Mouse (Mus musculus): ENCODE measurements at regions not wholly inside any gene's neighbourhood (a gene's known extent, or its start where the extent isn't known, plus 50 kb on each side); places are given as distances from the start of the nearest gene placed in this dataset.

DNA sequence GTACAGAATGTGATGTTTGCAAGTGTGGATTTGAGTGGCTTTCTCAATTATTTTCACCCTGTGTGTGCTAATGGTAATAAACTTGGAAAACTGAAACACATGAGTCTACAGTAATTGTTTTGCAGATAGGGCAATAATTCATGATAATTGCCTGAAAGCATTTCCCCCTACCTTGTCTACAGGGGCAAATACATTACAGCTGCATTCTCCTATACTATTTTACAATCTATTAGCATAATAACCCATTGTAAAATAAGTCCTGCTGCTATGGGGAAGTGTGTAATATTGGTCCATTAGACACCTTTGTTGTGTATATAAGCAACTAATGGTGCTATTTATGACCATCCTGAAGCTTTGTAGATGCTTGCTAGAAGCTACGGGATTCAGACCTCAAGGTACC lies 327.4 kb upstream of the 4930452B06Rik start:
- intact Hi-C loops (cut with DNase I), result no loop called here
- TF ChIP-seq CTCF (IDR thresholded peaks at IDR 0.05), result no peak
- H3K27ac ChIP-seq, result no peak overlapping the region

DNA sequence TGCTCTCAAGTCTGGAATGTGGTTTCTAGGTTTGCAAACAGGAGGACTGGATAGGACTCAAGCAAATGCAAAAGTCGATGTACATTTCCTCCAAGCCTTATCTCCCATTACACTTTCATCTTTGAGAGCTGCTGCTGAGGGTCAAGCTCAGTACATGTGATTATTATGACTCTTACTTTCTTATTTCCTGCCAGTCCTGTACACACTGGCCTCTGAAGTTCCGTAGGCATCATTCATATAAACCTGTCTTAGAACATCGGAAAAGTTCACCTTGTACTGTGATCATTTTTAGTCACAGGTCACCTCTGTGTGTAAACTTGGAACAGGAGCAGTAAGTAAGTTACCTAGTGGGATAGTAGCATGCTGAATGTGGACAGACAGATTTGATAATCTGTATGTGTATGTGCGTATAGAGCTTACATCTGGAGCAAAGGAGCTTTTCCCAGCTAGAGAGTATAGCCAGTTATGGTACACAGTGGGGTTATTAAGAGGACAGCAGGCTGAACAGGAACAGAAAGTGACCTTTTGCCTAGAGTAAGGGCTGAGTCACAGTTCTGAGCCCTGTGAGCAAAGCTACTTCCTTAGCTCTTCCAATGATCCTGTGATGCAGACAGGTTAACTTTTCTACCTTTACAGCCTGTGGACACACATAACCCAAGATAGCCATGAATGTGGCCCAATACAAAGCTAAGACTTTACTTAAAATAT lies 319.2 kb upstream of the 4930452B06Rik start:
- intact Hi-C loops (cut with DNase I), result no loop called here

More for the DNA sequence above, 327.4 kb upstream of the 4930452B06Rik start:
- no peak for DNase-seq
- no peak overlapping the region for H3K4me3 ChIP-seq

DNA sequence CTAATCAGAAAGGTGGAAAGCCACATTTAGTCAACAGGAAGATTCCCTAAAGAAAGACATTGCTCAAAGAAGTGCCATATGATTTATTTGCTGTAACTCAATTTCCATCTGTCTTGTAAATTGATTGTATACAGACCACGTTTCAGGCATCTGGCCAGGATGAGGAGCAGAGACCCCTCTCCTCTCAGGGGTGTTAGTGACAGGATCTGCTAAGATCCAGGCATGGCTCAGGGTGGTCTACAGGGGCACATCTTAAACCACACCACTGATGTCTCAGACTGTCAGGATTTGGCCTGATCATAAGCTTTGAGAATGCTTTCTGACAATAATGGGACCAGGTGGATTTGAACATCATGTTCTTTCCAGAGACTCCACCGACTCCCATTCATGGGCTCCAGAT lies 295.5 kb upstream of the 4930452B06Rik start:
- no peak for TF ChIP-seq CTCF (IDR thresholded peaks at IDR 0.05)
- intact Hi-C loops (cut with DNase I), result no loop called here
- DNase-seq, result no peak
- no peak overlapping the region for H3K4me3 ChIP-seq
- no peak overlapping the region for H3K27ac ChIP-seq

More for the DNA sequence above, 319.2 kb upstream of the 4930452B06Rik start:
- Histone ChIP-seq H3K4me3 (no peak overlapping the region), H3K27ac (no peak overlapping the region)
- DNase-seq, result no peak
- TF ChIP-seq CTCF (IDR thresholded peaks at IDR 0.05), result no peak

DNA sequence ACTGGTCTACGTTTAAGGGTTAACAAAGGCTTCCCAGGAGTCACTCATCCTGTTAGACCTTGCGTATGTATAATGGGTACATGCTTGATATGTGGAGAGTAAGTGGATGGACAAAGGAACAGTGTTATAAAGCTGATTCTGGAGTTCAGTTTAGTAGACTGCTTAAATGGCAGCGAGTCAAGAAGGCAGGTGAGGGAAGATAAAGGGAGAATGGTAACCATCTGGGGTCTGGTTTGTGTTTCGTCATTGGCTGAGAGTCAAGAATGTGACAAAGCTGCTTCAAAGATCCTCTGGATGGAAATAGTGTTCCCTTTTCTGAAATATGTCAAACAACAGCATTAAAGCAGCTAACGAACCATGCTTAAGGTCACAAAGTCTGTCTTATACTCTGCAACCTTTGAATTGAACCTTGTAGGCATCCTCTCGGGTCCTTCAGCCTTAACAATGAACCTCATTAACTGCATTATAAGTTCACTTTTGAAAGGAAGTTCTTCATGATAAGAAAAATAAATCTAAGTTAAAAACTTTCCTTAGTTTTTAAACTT lies 286.9 kb upstream of the 4930452B06Rik start:
- no peak for DNase-seq
- intact Hi-C loops (cut with DNase I), result no loop called here
- no peak overlapping the region for H3K27ac ChIP-seq
- H3K4me3 ChIP-seq, result no peak overlapping the region
- no peak for TF ChIP-seq CTCF (IDR thresholded peaks at IDR 0.05)

DNA sequence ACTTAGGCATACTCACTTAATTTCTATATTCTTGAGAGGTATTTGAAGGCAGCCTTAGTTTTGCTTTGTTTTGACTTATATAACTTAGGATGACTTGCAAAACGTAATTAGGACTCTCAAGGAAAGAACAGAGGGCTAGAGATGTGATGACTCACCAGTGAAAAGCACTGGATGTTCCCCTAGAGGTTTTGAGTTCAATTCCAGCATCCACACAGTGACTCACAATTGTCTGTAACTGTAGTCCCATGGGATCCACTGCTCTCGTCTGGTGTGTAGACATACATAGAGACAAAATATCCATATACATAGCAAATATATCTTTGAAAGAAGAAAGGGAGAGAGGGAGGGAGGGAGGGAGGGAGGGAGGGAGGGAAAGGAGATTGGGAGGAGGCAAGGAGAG lies 282.7 kb upstream of the 4930452B06Rik start:
- DNase-seq, result no peak
- no peak for TF ChIP-seq CTCF (IDR thresholded peaks at IDR 0.05)
- Histone ChIP-seq H3K27ac (no peak overlapping the region), H3K4me3 (no peak overlapping the region)
- intact Hi-C loops (cut with DNase I), result no loop called here

DNA sequence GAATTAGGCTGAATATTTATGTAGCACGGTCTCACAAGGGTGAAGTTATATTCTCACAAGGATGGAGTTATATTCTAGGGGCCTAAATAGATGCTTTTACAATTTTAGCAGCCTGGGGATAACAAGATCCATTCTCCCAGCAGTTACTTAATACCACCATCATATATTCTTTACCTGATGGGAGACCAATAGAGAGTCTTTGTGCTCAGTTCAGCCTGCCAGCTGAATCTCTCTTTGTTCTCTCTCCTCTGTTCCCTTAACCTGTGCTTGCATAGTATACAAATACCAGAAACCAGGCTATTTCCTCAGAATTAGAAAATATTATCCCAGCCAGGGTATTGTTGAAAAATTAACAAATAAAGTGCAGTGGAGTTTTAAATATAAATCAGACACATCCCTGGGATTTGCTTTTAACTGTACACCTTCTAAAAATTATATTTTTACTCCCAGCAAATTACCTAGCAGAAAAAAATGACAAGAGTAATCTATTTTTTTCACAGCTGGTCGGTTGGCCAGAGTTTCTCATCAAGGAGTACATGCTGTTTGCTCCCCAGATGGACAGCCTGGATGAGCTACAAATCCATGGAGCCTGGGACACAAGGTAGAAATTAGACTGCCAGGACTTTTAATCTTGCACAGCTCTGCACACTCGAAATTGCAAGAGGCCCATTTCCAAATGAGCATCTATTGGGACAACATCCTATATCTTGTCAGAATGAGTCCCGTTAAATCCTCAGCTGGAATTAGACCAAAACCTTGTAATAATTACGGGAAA lies 281.0 kb upstream of the 4930452B06Rik start:
- intact Hi-C loops (cut with DNase I), result no loop called here
- H3K27ac ChIP-seq, result no peak overlapping the region
- H3K4me3 ChIP-seq, result no peak overlapping the region
- no peak for TF ChIP-seq CTCF (IDR thresholded peaks at IDR 0.05)
- no peak for DNase-seq

DNA sequence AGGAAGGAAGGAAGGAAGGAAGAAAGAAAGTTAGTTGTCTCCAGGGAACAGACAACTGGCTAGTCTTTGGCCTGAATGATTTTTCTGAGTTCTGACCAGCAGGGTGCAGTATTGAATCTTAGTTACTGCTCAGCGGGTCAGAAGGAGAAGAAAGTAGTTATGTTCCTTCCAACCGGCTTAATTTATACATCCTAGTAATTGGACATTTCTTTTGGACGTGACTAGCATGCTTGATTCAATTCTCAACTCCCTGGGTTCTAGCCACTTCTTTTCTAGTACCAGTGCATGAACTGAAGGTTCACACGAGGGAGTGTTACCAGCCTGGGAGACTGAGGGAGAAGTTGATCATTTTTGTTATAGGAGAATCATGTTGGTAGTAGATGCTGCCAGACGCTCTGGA lies 269.1 kb upstream of the 4930452B06Rik start:
- Histone ChIP-seq H3K4me3 (no peak overlapping the region), H3K27ac (no peak overlapping the region)
- peak; percentile 52 for TF ChIP-seq CTCF (IDR thresholded peaks at IDR 0.05)
- peak; percentile 16 for DNase-seq
- intact Hi-C loops (cut with DNase I), result no loop called here
